Comparison of ENCODE assay signal across 44 mouse cellular contexts in genomic region chr13:34956901-34957300, GRCm38 (mm10). TPM values are rescaled to one million over a fixed set of nuclear protein-coding genes. Genes with fewer than 3 reads are reported as not detected.
A peak's percentile ranks its signal among the peaks of the same experiment; 100 is the strongest.
DNase-seq lines count a peak whose midpoint lies in the region; ATAC-seq lines count a peak whose summit lies in the region.
"Had no signal": no experiment of that assay in that cellular context is flagged by ENCODE, and none has a peak within 500 bp of the region (broad histone marks: within the 10 kb centered on the region; RNA-seq: fewer than 3 reads in every experiment).

No protein-coding gene starts in this region.

- ATAC-seq in CD4-positive, CD25-positive, alpha-beta regulatory T cell, adult 4 months, result peak; percentile 56
- ATAC-seq: forebrain, embryonic 16.5 days; intestine, embryonic 16.5 days; Patski had no signal

- DNase-seq in induced T-regulatory cell, adult 2 months (ENCODE audit: low read depth), result peak; percentile 25
- DNase-seq in thymus, postnatal 0 days (ENCODE audit: low spot score), result peak; percentile 83
- DNase-seq in thymus, postnatal 4 days, result peak; percentile 42
- no peak for DNase-seq in embryo, embryonic 10.5 days (ENCODE audit: low spot score)
- DNase-seq in layer of hippocampus, postnatal 25 days (ENCODE audit: extremely low spot score in 1 of 2, low spot score in 1 of 2), result no peak
- no peak for DNase-seq in left cerebral cortex, adult 8-10 months (ENCODE audit: low spot score in 2 of 2)
- DNase-seq: adrenal gland, postnatal 25 days; B cell, adult 2 months; cerebellum, adult 11-12 months; cerebellum, adult 9-11 months; gastrocnemius, postnatal 10 days; heart, adult 11 months; heart, postnatal 4 days; kidney, adult 8-10 months; kidney, postnatal 4 days; layer of hippocampus, postnatal 36 days had no signal

RNA-seq across cellular contexts. Expression of gene Eci3, which starts 6.7 kb away (rescaled TPM):
- under 1 TPM in 1 of 2 experiments, not detected in 1; 0.35 TPM for polyA plus RNA-seq in CD4-positive, CD25-positive, alpha-beta regulatory T cell, adult 4 months (2017; shearing (Covaris generic))
- 0.24 and 0.53 TPM in 2 replicates for polyA plus RNA-seq in thymus, postnatal 0 days (2015; fragmentation: Nextera tagmentation; extraction: Ambion mirVana)
- under 1 TPM; 0.54 to 0.89 TPM for total RNA-seq in layer of hippocampus, postnatal 25 days (2021)
- 1 to 10 TPM in 2 of 4 experiments, under 1 TPM in 2; 0.41 to 2.0 (median 0.90) TPM for total RNA-seq in left cerebral cortex, adult 8-10 months (2022)
- total RNA-seq: common myeloid progenitor, adult 5-6 weeks; megakaryocyte, adult 5-6 weeks; midbrain, postnatal 0 days had no signal
- polyA plus RNA-seq: erythroblast, embryonic 14.5 days; limb, embryonic 10.5 days; myocyte; testis, adult 2 months had no signal

RNA-seq across cellular contexts. Expression of gene 4933417A18Rik, which starts 32.7 kb away (rescaled TPM):
- polyA plus RNA-seq in CD4-positive, CD25-positive, alpha-beta regulatory T cell, adult 4 months (2017; shearing (Covaris generic)), result not detected
- not detected in 2 replicates for polyA plus RNA-seq in thymus, postnatal 0 days (2015; fragmentation: Nextera tagmentation; extraction: Ambion mirVana)
- total RNA-seq in layer of hippocampus, postnatal 25 days (2021), result not detected
- total RNA-seq in left cerebral cortex, adult 8-10 months (2022), result not detected
- total RNA-seq: adrenal gland, adult 18-20 months; adrenal gland, postnatal 25 days; common myeloid progenitor, adult 5-6 weeks; gastrocnemius, postnatal 10 days; heart, postnatal 4 days; layer of hippocampus, adult 8-10 months; layer of hippocampus, postnatal 36 days; left cerebral cortex, postnatal 10 days; megakaryocyte, adult 5-6 weeks; MEL; midbrain, postnatal 0 days had no signal
- polyA plus RNA-seq: embryonic facial prominence, embryonic 14.5 days; erythroblast, embryonic 14.5 days; forebrain, embryonic 11.5 days; forebrain, embryonic 16.5 days; heart, embryonic 10.5 days; heart, embryonic 15.5 days; hindbrain, embryonic 15.5 days; intestine, embryonic 16.5 days; kidney, postnatal 0 days; limb, embryonic 10.5 days; limb, embryonic 15.5 days; liver, embryonic 14.5 days; lung, embryonic 15.5 days; midbrain, embryonic 11.5 days; midbrain, postnatal 0 days; myocyte; neural tube, embryonic 14.5 days; Patski; small intestine, adult 2 months; stomach, embryonic 14.5 days had no signal

RNA-seq across cellular contexts. Expression of gene Fam217a, which starts 32.8 kb away (rescaled TPM):
- under 1 TPM in 1 of 2 experiments, not detected in 1; 0.56 TPM for polyA plus RNA-seq in CD4-positive, CD25-positive, alpha-beta regulatory T cell, adult 4 months (2017; shearing (Covaris generic))
- polyA plus RNA-seq in thymus, postnatal 0 days (2015; fragmentation: Nextera tagmentation; extraction: Ambion mirVana), result 0.24 and 0.36 TPM in 2 replicates
- total RNA-seq in layer of hippocampus, postnatal 25 days (2021), result under 1 TPM; 0.30 to 0.87 TPM
- total RNA-seq in left cerebral cortex, adult 8-10 months (2022), result 1 to 10 TPM in 3 of 4 experiments, under 1 TPM in 1; 0.98 to 1.6 (median 1.3) TPM
- total RNA-seq: megakaryocyte, adult 5-6 weeks; MEL had no signal
- polyA plus RNA-seq: erythroblast, embryonic 14.5 days; myocyte; Patski; small intestine, adult 2 months had no signal

Comparison
In these comparisons a context has a peak if more than half of its experiments do, and no peak if none do; other contexts are left out.
1. DNase-seq: peak in induced T-regulatory cell, adult 2 months (single experiment), thymus, postnatal 0 days (single experiment) and thymus, postnatal 4 days (single experiment); none in embryo, embryonic 10.5 days (single experiment), layer of hippocampus, postnatal 25 days (0 of 2) and left cerebral cortex, adult 8-10 months (0 of 2).